Mouse (Mus musculus) adrenal gland, postnatal 36 days (tissue): ENCODE results near the gene Slc22a4. TPM values are rescaled to one million over a fixed set of nuclear protein-coding genes. Genes with fewer than 3 reads are reported as not detected.
"Not testable (repeated sequence)": the region's sequence is repeated elsewhere in the genome, so short reads cannot be mapped to it uniquely, and the experiment has no call there.

Experiments used
- DNase-seq, 2 experiments: peaks; one replicate each; pipeline ENCODE4 v3.0.0; 2021; ENCODE audit warnings: mixed read lengths in 1 of 2
- total RNA-seq, 2 experiments: library from RNA; stranded (reverse); gene quantifications; 2 replicates each; pipeline ENCODE4 v1.2.3; 2021

Slc22a4 gene
- total RNA-seq, 2 experiments from 2014 or later = 4.3 to 8.2 TPM

DNA sequence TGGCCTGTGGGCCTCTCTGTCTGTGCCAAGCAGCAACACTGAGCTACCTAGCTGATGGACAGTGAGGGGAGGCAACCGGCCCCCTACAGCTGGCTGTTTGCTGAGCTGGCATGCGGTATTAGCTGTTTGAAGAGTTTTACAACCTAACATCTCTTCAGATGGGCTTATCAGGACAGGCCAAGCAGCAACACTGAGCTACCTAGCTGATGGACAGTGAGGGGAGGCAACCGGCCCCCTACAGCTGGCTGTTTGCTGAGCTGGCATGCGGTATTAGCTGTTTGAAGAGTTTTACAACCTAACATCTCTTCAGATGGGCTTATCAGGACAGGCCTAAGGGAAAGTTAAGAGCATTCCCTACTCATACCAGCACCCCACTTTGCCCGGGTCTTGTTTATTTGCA lies 21.5 kb downstream of the Slc22a4 start:
- not testable (repeated sequence) for DNase-seq

GRCm38 (mm10) chr11:54004734-54005133 lies 23.2 kb downstream of the Slc22a4 start:
- DNase-seq = no peak

DNA sequence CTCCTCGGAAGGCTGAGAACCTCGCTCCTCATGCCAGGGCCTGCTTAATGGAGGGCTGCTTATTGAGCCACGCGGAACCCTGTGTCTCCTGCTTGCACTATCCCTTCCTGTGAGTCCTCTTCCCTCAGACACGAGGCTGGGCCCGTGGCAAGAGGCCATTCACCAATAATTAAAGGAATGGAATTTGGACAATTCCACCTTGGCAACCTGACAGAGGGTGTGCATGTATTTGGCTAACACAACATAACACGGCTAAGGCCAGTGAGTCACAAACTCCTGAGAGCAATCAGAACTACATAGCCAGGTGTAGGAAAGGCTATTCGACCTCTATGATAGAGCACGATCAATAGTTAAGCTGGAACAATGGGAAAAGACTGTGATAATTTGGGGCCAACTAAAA lies 23.7 kb downstream of the Slc22a4 start:
- DNase-seq = no peak

DNA sequence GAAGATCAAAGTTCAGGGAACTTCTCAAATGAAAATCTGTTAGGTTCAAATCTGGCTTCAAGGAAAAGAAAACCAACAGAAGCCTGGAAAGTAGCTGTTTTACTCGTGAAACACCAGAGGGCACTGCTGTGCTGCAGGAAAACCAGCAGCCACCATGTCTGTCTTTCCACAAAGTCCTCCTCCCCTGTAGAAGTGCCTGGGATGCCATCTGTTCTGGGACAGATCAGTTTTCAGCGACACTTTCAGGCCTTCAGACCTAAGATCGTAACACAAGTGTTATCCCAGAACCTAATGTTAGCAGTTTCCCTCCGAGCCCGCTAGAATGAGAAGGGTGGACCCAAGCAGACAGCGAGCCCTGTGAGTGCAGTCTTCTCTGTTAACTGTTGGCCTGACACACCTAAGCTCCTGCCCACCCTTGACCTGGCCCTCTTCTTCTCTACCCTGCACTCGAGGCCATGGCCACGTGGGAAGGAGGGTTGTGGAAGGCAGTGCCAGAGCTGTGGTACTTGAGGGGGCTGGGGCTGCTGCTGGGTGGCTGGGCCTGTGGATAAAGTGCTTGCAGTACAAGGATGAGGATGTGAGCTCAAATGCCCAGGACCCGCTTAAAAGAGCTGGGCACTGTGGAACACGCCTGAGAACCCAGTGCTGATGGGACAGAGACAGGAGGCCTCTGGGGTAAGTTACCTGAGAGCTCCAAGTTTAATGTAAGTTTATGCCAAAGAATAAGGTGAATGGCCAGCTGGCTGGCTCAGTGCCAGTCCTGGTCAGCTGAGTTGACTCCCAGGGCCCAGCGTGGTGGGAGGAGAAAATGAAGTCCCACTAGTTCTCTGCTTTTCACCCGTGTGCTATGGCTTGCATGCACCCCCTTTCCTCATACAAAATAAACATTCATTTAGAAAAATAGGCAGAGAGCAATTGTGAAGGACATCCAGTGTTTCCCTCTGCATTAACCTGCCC lies 24.9 kb downstream of the Slc22a4 start:
- DNase-seq = peak; percentile 51 to 70

- peak; percentile 63 to 77 for DNase-seq
Observed at GRCm38 (mm10) chr11:54002147-54002760, 25.6 kb downstream of the Slc22a4 start.

- DNase-seq = peak; percentile 19 to 27
Observed at GRCm38 (mm10) chr11:53997661-53998060, 30.2 kb downstream of the Slc22a4 start.

GRCm38 (mm10) chr11:53992264-53992663 lies 35.6 kb downstream of the Slc22a4 start:
- DNase-seq = no peak

DNA sequence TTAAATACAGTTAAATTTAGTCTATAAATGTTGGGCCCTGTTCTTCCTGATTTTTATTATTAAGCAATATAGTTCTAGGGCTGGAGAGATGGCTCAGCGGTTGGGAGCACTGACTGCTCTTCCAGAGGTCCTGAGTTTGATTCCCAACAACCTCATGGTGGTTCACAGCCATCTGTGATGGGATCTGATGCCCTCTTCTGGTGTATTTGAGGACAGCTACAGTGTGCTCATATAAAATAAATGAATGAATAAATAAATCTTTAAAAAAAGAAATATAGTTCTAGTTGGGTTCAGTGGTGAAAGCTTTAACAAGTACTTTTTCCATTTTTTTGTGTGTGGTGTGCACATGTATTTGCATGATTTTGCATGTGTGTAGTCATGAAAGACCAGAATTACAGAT lies 38.7 kb downstream of the Slc22a4 start:
- no peak for DNase-seq

DNA sequence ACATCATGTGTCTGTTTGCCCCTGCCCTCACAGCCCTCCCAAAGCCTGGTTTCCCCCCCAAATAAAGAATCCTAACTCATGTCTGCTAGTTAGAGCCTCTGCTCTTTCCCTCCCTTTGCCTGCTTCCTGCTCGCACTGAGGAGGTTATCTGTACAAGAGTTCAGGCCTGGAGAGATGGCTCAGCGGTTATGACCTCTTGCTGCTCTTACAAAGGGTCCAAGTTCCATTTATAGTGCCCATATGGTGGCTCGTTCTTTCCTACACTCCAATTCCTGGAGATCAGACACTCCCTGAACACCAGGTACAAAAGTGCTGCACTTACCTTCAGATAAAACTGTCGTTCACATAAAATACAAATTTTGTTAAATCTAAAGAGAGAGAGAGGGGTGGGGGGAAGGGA lies 39.8 kb downstream of the Slc22a4 start:
- DNase-seq = no peak

- no peak for DNase-seq
Observed at GRCm38 (mm10) chr11:53981396-53981795, 46.5 kb downstream of the Slc22a4 start.

GRCm38 (mm10) chr11:53979788-53980621 lies 47.9 kb downstream of the Slc22a4 start, which contains the start of gene Slc22a21:
TSS of gene Slc22a21 (minus strand) at chr11:53980332.
- DNase-seq = peak; percentile 80 to 86

DNA sequence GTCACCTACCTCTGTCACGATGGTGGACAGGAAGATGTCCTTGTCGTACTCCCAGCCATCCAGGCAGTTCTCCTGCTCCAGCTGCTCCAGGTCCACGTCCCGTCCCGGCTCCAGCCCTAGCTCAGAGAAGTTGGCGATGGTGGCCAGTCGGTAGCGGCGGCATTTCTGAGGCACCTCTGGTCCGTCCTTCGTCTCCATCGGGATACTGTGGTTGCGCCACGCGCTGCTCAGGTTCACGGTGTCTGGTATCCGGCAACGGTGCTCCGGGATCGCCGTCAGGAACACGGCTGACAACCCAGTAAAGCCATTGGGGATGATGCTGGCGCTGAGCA lies 48.5 kb downstream of the Slc22a4 start:
- not testable (repeated sequence) for DNase-seq

DNA sequence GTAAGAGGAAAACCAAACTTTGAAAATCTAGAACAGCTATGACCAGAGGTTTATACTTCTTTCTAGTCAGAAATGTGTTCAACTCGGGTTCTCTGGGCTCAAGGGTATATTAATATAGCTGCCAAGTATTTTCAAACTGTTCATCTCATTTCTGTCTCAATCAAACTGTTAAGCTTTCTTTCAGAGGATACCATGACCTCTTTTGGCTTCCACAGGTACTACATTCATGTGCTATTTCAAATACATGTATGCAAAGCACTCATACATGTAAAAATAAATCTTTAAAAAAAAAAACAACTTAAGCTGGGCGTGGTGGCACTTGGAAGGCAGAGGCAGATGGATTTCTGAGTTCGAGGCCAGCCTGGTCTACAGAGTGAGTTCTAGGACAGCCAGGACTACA lies 50.2 kb downstream of the Slc22a4 start:
- no peak for DNase-seq

- DNase-seq = no peak
Observed at GRCm38 (mm10) chr11:53975559-53975958, 52.3 kb downstream of the Slc22a4 start.

DNA sequence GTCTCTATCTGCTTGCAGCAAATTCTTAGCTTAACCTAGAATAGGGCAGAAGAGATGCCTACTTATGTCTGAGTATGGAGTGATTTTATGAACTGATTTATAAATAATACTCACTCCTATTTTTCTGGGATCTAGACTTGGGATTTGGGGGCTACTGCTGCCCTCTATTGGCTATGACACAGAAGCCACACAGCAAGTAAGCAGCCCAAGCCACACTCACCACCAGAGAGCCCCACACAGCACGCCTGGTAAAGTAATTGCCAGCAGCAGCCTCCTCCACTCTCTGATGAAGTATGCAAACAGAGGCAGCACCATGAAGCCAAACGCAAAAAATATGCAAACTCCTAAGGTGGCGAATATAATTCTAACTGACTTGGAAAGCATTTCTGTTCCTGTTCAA lies 68.9 kb downstream of the Slc22a4 start:
- DNase-seq = peak in 1 of 2 experiments; percentile 14

- peak; percentile 28 to 50 for DNase-seq
Observed at GRCm38 (mm10) chr11:53958176-53958575, 69.7 kb downstream of the Slc22a4 start.

- DNase-seq = peak in 1 of 2 experiments; percentile 8
Observed at GRCm38 (mm10) chr11:53956636-53957035, 71.3 kb downstream of the Slc22a4 start.

- DNase-seq = no peak
Observed at GRCm38 (mm10) chr11:53954653-53955052, 73.2 kb downstream of the Slc22a4 start.

DNA sequence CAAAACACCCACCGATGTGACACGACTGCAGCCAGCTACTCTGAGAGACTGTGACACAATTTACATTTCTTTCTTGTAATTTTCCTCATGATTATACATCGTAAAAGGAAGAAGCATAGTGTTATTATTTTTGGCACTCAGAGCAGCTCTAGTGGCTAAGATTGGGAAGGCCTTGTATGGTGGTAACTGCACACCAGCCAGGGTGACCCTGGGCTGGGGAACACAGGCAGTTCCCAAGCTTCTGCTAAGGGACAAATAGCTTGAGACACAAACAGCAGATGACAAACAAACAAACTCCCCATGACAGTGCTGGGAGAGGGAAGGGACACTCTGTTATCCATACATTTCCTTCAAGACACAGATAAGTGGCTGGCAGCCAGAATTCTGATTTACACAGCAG lies 77.8 kb downstream of the Slc22a4 start:
- peak in 1 of 2 experiments; percentile 11 for DNase-seq
